Mouse (Mus musculus) intestine, embryonic 14.5 days (tissue): Measurements from ENCODE around the gene Mta1. TPM values are rescaled to one million over a fixed set of nuclear protein-coding genes. Genes with fewer than 3 reads are reported as not detected.

Experiments
- ATAC-seq: fragments of 200-750 bp; cut with Nextera tagmentation; replicated peaks from 2 replicates; pipeline ENCODE4 v1.8.0; 2017; ENCODE audit warnings: low read depth, moderate number of reproducible peaks, moderate TSS enrichment, moderate library complexity; ENCODE audit not compliant: low FRiP score, low TSS enrichment
- DNase-seq: peaks from one replicate; pipeline ENCODE4 v3.0.0-alpha.2; 2018; ENCODE audit warnings: low spot score
- H3K27ac ChIP-seq: fragments of 300-500 bp; sonication (generic); 2 replicates; pipeline ENCODE4 v1.5.1; 2014; ENCODE audit warnings: low read depth, mild to moderate bottlenecking, control low read depth
- H3K27me3 ChIP-seq: fragments of 300-500 bp; sonication (generic); replicated peaks from 2 replicates; pipeline ENCODE4 v1.6.1; 2014; ENCODE audit warnings: low read length, control low read depth; ENCODE audit not compliant: control insufficient read depth, insufficient read depth
- H3K36me3 ChIP-seq: fragments of 300-500 bp; sonication (generic); 2 replicates; pipeline ENCODE4 v1.6.1; 2014; ENCODE audit warnings: low read length, control low read depth; ENCODE audit not compliant: control insufficient read depth, insufficient read depth
- H3K4me1 ChIP-seq: fragments of 300-500 bp; sonication (generic); replicated peaks from 2 replicates; pipeline ENCODE4 v1.6.1; 2014; ENCODE audit warnings: low read length, control low read depth, mixed read lengths; ENCODE audit not compliant: control insufficient read depth, insufficient read depth
- H3K4me2 ChIP-seq: fragments of 300-500 bp; sonication (generic); 2 replicates; pipeline ENCODE4 v1.6.1; 2014; ENCODE audit warnings: low read length
- H3K4me3 ChIP-seq: fragments of 300-500 bp; sonication (generic); 2 replicates; pipeline ENCODE4 v1.5.1; 2014; ENCODE audit warnings: low read depth, low read length, control low read depth, mixed read lengths
- H3K9ac ChIP-seq: fragments of 300-500 bp; sonication (generic); 2 replicates; pipeline ENCODE4 v1.6.1; 2014; ENCODE audit warnings: mild to moderate bottlenecking, low read length
- H3K9me3 ChIP-seq: fragments of 300-500 bp; sonication (generic); 2 replicates; pipeline ENCODE4 v1.6.1; 2016; ENCODE audit warnings: low read length, control low read depth; ENCODE audit not compliant: control insufficient read depth
- WGBS: fragments of 180-500 bp; shearing (Covaris S2); extraction: QIAGEN DNeasy Blood & Tissue Kit; methylation state at CpG from one replicate; pipeline ENCODE4 v1.1.7; 2014; 5-methylcytosine and 5-hydroxymethylcytosine counted together
- polyA plus RNA-seq: library from polyadenylated mRNA; unstranded; fragments of >200 nt; fragmentation: Nextera tagmentation; extraction: Ambion mirVana; gene quantifications from 2 replicates; pipeline ENCODE4 v1.2.1, GENCODE M21; 2014

Gene Mta1
- polyA plus RNA-seq, 1 experiment from 2014 or later = 17.6 TPM

DNA sequence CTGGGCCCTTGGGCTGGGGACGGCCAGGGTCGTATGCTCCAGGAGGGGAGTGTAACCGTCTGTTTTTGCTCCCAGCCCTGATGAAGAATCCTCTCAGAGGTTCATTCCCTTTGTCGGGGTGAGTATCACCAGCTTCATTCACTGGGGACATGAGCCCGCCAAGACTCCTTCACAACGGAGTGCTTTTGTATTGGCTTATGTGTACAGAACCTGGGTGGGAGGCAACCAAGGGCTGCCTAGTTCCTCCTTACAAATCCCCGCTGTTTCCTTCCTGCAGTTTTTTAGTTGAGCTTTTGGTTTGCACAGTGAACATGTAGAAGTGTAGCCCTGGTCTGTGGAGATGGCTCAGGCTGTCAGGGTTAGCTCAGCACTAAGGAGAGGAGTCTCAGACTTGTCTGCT is 30.1 kb upstream of the Mta1 start:
- no peaks in the 10 kb centered on the region for H3K4me1 ChIP-seq
- no peak overlapping the region for H3K4me2 ChIP-seq
- WGBS = 91% methylated on average over 7 of the region's 7 CpGs
- H3K27ac ChIP-seq = no peak overlapping the region
- peaks cover 67% of the 10 kb centered on the region for H3K36me3 ChIP-seq
- no peaks in the 10 kb centered on the region for H3K27me3 ChIP-seq
- no peaks in the 10 kb centered on the region for H3K9me3 ChIP-seq
- H3K4me3 ChIP-seq = no peak overlapping the region
- ATAC-seq (no peak), DNase-seq (no peak)
- no peak overlapping the region for H3K9ac ChIP-seq

DNA sequence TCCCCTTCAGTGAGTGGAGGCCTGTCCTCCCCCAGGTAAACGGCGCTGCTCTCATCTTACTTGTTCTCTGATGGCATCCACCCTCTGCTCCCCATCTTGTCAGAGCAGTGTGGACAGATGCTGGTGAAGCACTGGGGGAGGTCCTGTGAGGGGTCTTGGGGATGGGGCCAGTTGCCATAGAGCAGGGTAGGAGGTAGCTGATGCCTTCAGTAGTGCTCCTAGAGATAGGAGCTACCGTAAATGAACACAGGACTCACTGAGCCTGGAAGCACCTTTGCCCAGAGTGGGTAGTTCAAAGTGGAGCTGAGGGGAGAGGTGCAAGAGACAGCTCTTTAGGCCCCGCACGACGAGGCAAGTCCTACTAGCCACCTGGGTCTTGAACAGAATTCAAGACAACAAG is 28.7 kb upstream of the Mta1 start:
- Histone ChIP-seq H3K27ac (no peak overlapping the region), H3K36me3 (peaks cover 58% of the 10 kb centered on the region), H3K4me3 (no peak overlapping the region), H3K4me2 (no peak overlapping the region), H3K9me3 (no peaks in the 10 kb centered on the region), H3K4me1 (peaks cover 9% of the 10 kb centered on the region), H3K27me3 (no peaks in the 10 kb centered on the region), H3K9ac (no peak overlapping the region)
- ATAC-seq (no peak), DNase-seq (no peak)
- WGBS = 93% methylated on average over 6 of the region's 6 CpGs

DNA sequence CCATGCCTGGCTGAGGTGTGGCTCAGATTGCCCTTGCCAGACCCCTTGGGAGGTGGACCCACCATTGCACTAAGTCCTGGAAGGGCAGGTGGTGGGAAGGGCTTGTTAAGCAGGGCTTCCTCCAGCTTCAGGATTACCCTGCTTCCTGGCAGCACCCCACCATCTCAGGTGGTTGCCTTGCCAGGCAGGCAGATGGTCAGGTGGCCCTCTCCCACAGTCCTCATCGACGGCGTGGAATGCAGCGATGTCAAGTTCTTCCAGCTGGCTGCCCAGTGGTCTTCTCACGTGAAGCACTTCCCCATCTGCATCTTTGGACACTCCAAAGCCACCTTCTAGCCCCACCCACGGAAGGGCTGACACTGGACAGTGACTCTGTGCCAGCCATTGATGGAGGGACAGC is 26.8 kb upstream of the Mta1 start:
- DNase-seq (no peak), ATAC-seq (no peak)
- H3K9ac ChIP-seq = no peak overlapping the region
- H3K27ac ChIP-seq = no peak overlapping the region
- WGBS = 88% methylated on average over 6 of the region's 6 CpGs
- H3K9me3 ChIP-seq = no peaks in the 10 kb centered on the region
- peaks cover 18% of the 10 kb centered on the region for H3K4me1 ChIP-seq
- H3K4me2 ChIP-seq = no peak overlapping the region
- peaks cover 51% of the 10 kb centered on the region for H3K36me3 ChIP-seq
- no peaks in the 10 kb centered on the region for H3K27me3 ChIP-seq
- H3K4me3 ChIP-seq = no peak overlapping the region

DNA sequence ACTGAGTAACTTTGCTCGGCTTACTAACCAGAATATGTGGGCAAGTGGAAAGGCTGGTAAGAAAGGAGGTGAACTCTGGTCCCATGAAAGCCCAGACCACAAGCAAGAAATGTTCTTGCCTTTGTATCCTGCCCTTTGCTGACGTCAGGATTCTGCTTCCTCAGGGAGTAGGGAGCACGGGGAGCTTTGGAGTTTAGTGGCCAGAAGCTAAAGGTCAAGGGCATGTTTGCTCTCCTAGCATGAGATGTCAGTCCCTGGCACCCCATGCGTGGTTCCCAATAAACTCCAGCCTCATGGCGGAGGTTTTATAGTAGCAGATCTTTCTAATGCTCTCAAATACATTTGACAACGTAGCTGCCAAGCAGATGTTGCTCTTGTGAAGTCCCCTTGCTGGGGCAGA is 26.3 kb upstream of the Mta1 start:
- Histone ChIP-seq H3K4me1 (peaks cover 18% of the 10 kb centered on the region), H3K9me3 (no peaks in the 10 kb centered on the region), H3K4me3 (no peak overlapping the region), H3K9ac (no peak overlapping the region), H3K27ac (no peak overlapping the region), H3K36me3 (peaks cover 47% of the 10 kb centered on the region), H3K27me3 (no peaks in the 10 kb centered on the region), H3K4me2 (no peak overlapping the region)
- DNase-seq (no peak), ATAC-seq (no peak)
- 79% methylated on average over 6 of the region's 6 CpGs for WGBS

DNA sequence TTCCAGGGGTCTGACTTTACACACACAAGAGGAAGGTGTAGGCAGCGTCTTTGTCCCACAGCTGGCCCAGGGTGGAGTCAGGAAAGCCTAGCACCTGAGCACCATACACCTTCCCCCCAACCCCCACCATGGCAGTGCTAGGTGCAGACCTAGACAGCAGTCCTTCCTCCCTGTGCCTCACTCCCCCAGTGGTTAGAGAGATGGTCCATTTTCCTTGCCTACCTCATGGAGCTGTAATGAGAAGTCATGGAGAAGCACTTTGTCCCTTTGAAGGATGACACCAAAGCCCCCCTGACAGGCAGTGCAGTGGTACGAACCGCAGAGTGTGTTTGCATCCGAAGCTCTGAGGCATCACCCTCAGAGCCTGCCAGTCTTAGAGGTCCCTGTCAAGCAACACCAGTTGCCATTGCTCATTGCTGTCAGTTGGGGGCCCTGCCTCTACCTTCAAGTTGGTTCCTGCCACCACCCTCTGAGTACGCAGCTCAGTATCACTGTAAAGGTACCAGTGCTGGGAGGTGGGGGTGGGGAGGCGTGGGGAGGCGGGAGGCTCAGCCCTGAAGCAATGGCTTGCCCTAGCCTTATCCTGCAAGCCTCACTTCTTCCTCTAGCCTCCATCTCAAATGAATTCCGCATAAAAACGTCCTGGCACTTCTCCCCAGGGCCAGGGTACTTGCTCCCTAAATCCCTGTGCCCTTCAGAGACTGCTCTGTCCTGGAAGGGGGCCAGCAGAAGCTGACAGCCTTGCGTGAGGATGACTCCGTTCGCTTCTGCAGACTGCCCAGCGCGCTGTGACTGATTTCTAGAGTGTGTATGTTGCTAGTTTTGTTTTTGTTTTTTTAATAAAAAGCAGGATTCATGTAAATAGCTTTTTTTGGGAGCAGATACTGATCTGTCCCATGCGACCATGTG is 24.4 kb upstream of the Mta1 start:
- Histone ChIP-seq H3K27me3 (no peaks in the 10 kb centered on the region), H3K9me3 (no peaks in the 10 kb centered on the region), H3K9ac (peak overlapping the region; percentile 52), H3K36me3 (peaks cover 33% of the 10 kb centered on the region), H3K4me2 (peak overlapping the region; percentile 97), H3K4me3 (peak overlapping the region; percentile 48), H3K27ac (peak overlapping the region; percentile 83), H3K4me1 (peaks cover 18% of the 10 kb centered on the region)
- DNase-seq (peak; percentile 77), ATAC-seq (peak; percentile 33; the same call in 1 of the 2 replicates)
- WGBS = 11% methylated on average over 15 of the region's 15 CpGs

DNA sequence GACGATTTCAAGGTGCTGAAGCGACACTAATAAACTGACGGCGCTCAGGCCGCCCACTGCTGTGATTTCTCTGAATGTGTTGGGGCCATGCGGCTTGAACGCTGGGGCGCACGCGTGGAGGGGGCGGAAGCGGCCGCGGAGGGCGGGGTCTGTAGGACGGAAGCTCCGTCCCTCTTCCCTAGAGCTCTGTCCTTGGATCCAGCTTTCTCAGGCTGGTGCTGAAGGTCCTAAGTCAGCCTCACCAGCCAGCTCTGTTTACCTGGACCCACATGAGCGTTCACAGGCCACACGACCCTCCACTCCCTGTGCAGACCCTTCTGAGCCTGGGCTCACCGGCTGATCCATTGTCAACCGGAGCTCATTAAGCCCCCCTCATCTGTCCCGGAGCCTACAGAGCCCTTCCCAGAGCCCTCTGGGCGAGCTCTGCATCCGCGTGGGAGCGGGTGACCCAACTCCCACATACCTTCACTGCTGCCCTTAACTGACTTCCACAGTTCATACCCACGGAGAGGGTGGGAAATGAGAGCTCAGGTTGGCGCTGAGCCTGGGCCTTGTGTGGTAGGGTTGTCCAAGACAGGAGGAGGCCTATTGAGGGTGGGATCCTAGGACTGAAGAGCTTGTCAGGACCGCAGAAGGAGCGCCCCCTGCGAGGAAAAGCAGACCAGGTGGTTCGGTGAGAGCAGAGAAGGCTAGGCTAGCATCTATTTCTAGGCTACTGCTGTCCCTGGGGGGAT is 23.6 kb upstream of the Mta1 start, which contains the start of gene Tex22:
Tex22 (plus strand) TSS at position 174 of the 734 bp plus-strand sequence.
- H3K4me3 ChIP-seq = peak within 1 kb of the TSS; percentile 48
- H3K27ac ChIP-seq = peak within 1 kb of the TSS; percentile 83
- H3K9ac ChIP-seq = peak within 1 kb of the TSS; percentile 52
- H3K27me3 ChIP-seq = no peaks in the 10 kb centered on the region
- 4% methylated on average over 32 of the region's 32 CpGs for WGBS
- H3K4me1 ChIP-seq = peaks cover 18% of the 10 kb centered on the region
- peaks cover 25% of the 10 kb centered on the region for H3K36me3 ChIP-seq
- peak; percentile 90 for ATAC-seq
- H3K9me3 ChIP-seq = no peaks in the 10 kb centered on the region
- DNase-seq = peak; percentile 84
- H3K4me2 ChIP-seq = peak within 1 kb of the TSS; percentile 97

DNA sequence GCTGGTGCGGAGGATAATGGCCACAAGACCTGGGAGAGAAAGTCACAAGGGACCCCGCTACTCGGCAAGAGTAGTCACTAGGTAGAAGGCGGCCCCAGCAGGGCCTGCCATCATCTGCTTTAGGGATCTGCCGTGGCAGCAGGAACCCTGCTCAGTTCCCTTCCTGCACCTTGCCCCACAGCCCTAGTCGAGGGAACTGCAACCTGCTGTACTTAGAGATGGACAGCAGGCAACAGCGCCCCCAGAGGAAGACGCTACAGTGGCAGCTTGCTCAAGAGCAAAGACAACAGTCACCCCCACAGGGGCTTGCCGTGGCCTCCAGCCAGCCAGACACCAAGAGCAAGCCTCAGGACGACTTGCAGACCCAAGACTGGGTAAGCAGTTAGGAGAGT is 23.0 kb upstream of the Mta1 start:
- peak; percentile 91 for DNase-seq
- H3K4me3 ChIP-seq = peak overlapping the region; percentile 48
- peaks cover 18% of the 10 kb centered on the region for H3K4me1 ChIP-seq
- H3K36me3 ChIP-seq = peaks cover 20% of the 10 kb centered on the region
- no peaks in the 10 kb centered on the region for H3K27me3 ChIP-seq
- H3K27ac ChIP-seq = peak overlapping the region; percentile 83
- ATAC-seq = peak; percentile 83
- H3K9ac ChIP-seq = peak overlapping the region; percentile 52; the same call in 1 of the 2 replicates
- 5% methylated on average over 10 of the region's 10 CpGs for WGBS
- no peaks in the 10 kb centered on the region for H3K9me3 ChIP-seq
- peak overlapping the region; percentile 97 for H3K4me2 ChIP-seq

DNA sequence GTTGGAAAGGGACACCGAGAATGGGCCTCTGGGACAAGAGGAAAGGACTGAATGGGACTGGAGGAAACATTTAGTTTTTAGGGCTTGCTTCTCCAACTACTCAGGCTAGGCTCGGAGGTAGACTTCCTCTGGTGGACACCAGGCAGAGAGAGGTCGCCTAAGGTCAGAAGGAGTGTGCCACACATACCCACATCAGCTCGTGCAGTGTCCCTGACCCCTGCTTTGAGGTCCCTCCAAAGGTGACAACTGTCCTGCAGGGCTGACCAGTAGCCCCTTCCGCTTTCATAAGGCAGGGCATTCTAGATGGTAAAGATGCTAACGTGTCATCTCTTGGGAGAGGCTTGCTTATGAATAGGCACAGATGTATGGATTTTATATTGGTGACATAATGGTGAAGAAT is 22.6 kb upstream of the Mta1 start:
- DNase-seq (no peak), ATAC-seq (no peak)
- Histone ChIP-seq H3K4me3 (no peak overlapping the region), H3K4me1 (peaks cover 18% of the 10 kb centered on the region), H3K27ac (no peak overlapping the region), H3K4me2 (peak overlapping the region; percentile 97), H3K9me3 (no peaks in the 10 kb centered on the region), H3K36me3 (peaks cover 16% of the 10 kb centered on the region), H3K27me3 (no peaks in the 10 kb centered on the region), H3K9ac (no peak overlapping the region)
- 53% methylated on average over 6 of the region's 6 CpGs for WGBS
